Mouse (Mus musculus): ENCODE results near the gene Polr1a. TPM values are rescaled to one million over a fixed set of nuclear protein-coding genes. Genes with fewer than 3 reads are reported as not detected.

Polr1a gene
- polyA plus RNA-seq, 1 experiment from 2014 or later: 13.0 TPM

- Histone ChIP-seq H3K4me2 (no peak overlapping the region), H3K9me3 (replicated peaks) (no peaks in the 10 kb centered on the region), H3K27me3 (no peaks in the 10 kb centered on the region), H3K4me1 (replicated peaks) (peaks cover 15% of the 10 kb centered on the region), H3K27ac (replicated peaks) (no peak overlapping the region), H3K9ac (no peak overlapping the region), H3K36me3 (replicated peaks) (peaks cover 38% of the 10 kb centered on the region), H3K4me3 (replicated peaks) (no peak overlapping the region)
- WGBS (ENCODE audit: insufficient replicate concordance): 36% methylated on average over 4 of the region's 4 CpGs
- ATAC-seq (ENCODE audit: insufficient read depth): no peak
Measured at GRCm38 (mm10) chr6:71981450-71981849, 72.6 kb downstream of the Polr1a start.

GRCm38 (mm10) chr6:71985984-71986383 is 77.1 kb downstream of the Polr1a start:
- whole genome bisulfite sequencing (ENCODE audit: insufficient replicate concordance): 71% methylated on average over 4 of the region's 4 CpGs
- no peaks in the 10 kb centered on the region for H3K9me3 ChIP-seq (replicated peaks)

GRCm38 (mm10) chr6:71987546-71988248 is 78.8 kb downstream of the Polr1a start:
- Histone ChIP-seq H3K27me3 (no peaks in the 10 kb centered on the region), H3K9ac (no peak overlapping the region), H3K4me1 (replicated peaks) (peaks cover 18% of the 10 kb centered on the region), H3K4me3 (replicated peaks) (no peak overlapping the region), H3K4me2 (no peak overlapping the region), H3K36me3 (replicated peaks) (no peaks in the 10 kb centered on the region), H3K9me3 (replicated peaks) (no peaks in the 10 kb centered on the region), H3K27ac (replicated peaks) (no peak overlapping the region)
- no peak for ATAC-seq (ENCODE audit: insufficient read depth)
- 65% methylated on average over 7 of the region's 7 CpGs for WGBS (ENCODE audit: insufficient replicate concordance)

More at GRCm38 (mm10) chr6:71985984-71986383, 77.1 kb downstream of the Polr1a start:
- Histone ChIP-seq H3K27me3 (no peaks in the 10 kb centered on the region), H3K27ac (replicated peaks) (no peak overlapping the region), H3K36me3 (replicated peaks) (peaks cover 5% of the 10 kb centered on the region; the same call in 1 of the 2 replicates), H3K4me3 (replicated peaks) (no peak overlapping the region), H3K4me1 (replicated peaks) (peaks cover 15% of the 10 kb centered on the region; the same call in 1 of the 2 replicates), H3K9ac (no peak overlapping the region), H3K4me2 (no peak overlapping the region)
- no peak for ATAC-seq (ENCODE audit: insufficient read depth)

- Histone ChIP-seq H3K9ac (no peak overlapping the region), H3K36me3 (replicated peaks) (no peaks in the 10 kb centered on the region), H3K27ac (replicated peaks) (no peak overlapping the region), H3K27me3 (no peaks in the 10 kb centered on the region), H3K9me3 (replicated peaks) (no peaks in the 10 kb centered on the region), H3K4me1 (replicated peaks) (peaks cover 18% of the 10 kb centered on the region), H3K4me3 (replicated peaks) (no peak overlapping the region), H3K4me2 (no peak overlapping the region)
- WGBS (ENCODE audit: insufficient replicate concordance): 43% methylated on average over 8 of the region's 8 CpGs
- no peak for ATAC-seq (ENCODE audit: insufficient read depth)
Measured at GRCm38 (mm10) chr6:71989647-71990351, 80.9 kb downstream of the Polr1a start.

GRCm38 (mm10) chr6:71990371-71990837 is 81.6 kb downstream of the Polr1a start:
- Histone ChIP-seq H3K27me3 (no peaks in the 10 kb centered on the region), H3K27ac (replicated peaks) (no peak overlapping the region), H3K4me3 (replicated peaks) (no peak overlapping the region), H3K9me3 (replicated peaks) (no peaks in the 10 kb centered on the region), H3K4me1 (replicated peaks) (peaks cover 18% of the 10 kb centered on the region), H3K4me2 (no peak overlapping the region), H3K36me3 (replicated peaks) (no peaks in the 10 kb centered on the region), H3K9ac (no peak overlapping the region)
- 48% methylated on average over 8 of the region's 8 CpGs for WGBS (ENCODE audit: insufficient replicate concordance)
- no peak for ATAC-seq (ENCODE audit: insufficient read depth)

GRCm38 (mm10) chr6:71991190-71991932 is 82.5 kb downstream of the Polr1a start:
- ATAC-seq (ENCODE audit: insufficient read depth): no peak
- Histone ChIP-seq H3K27ac (replicated peaks) (no peak overlapping the region), H3K9me3 (replicated peaks) (no peaks in the 10 kb centered on the region), H3K4me1 (replicated peaks) (peaks cover 18% of the 10 kb centered on the region), H3K36me3 (replicated peaks) (no peaks in the 10 kb centered on the region), H3K4me2 (no peak overlapping the region), H3K4me3 (replicated peaks) (no peak overlapping the region), H3K9ac (no peak overlapping the region), H3K27me3 (no peaks in the 10 kb centered on the region)
- 63% methylated on average over 8 of the region's 8 CpGs for WGBS (ENCODE audit: insufficient replicate concordance)

- no peaks in the 10 kb centered on the region for H3K9me3 ChIP-seq (replicated peaks)
- H3K4me1 ChIP-seq (replicated peaks): peaks cover 18% of the 10 kb centered on the region
- no peaks in the 10 kb centered on the region for H3K27me3 ChIP-seq
- 41% methylated on average over 2 of the region's 2 CpGs for WGBS (ENCODE audit: insufficient replicate concordance)
- no peak overlapping the region for H3K27ac ChIP-seq (replicated peaks)
- no peak for ATAC-seq (ENCODE audit: insufficient read depth)
- no peaks in the 10 kb centered on the region for H3K36me3 ChIP-seq (replicated peaks)
- H3K4me3 ChIP-seq (replicated peaks): no peak overlapping the region
- no peak overlapping the region for H3K4me2 ChIP-seq
- H3K9ac ChIP-seq: no peak overlapping the region
Measured at GRCm38 (mm10) chr6:71991933-71992325, 83.1 kb downstream of the Polr1a start.

GRCm38 (mm10) chr6:71994004-71994403 is 85.2 kb downstream of the Polr1a start:
- no peak overlapping the region for H3K27ac ChIP-seq (replicated peaks)
- no peaks in the 10 kb centered on the region for H3K9me3 ChIP-seq (replicated peaks)
- no peak for ATAC-seq (ENCODE audit: insufficient read depth)
- no peaks in the 10 kb centered on the region for H3K27me3 ChIP-seq
- H3K4me2 ChIP-seq: no peak overlapping the region
- no peak overlapping the region for H3K4me3 ChIP-seq (replicated peaks)
- H3K36me3 ChIP-seq (replicated peaks): no peaks in the 10 kb centered on the region
- peaks cover 18% of the 10 kb centered on the region for H3K4me1 ChIP-seq (replicated peaks)
- 72% methylated on average over 4 of the region's 4 CpGs for WGBS (ENCODE audit: insufficient replicate concordance)
- H3K9ac ChIP-seq: no peak overlapping the region

GRCm38 (mm10) chr6:71995081-71995480 is 86.2 kb downstream of the Polr1a start:
- no peak overlapping the region for H3K4me3 ChIP-seq (replicated peaks)
- no peaks in the 10 kb centered on the region for H3K27me3 ChIP-seq
- H3K36me3 ChIP-seq (replicated peaks): no peaks in the 10 kb centered on the region
- H3K4me1 ChIP-seq (replicated peaks): peaks cover 11% of the 10 kb centered on the region
- 68% methylated on average over 3 of the region's 3 CpGs for WGBS (ENCODE audit: insufficient replicate concordance)
- ATAC-seq (ENCODE audit: insufficient read depth): no peak
- no peaks in the 10 kb centered on the region for H3K9me3 ChIP-seq (replicated peaks)
- no peak overlapping the region for H3K9ac ChIP-seq
- H3K4me2 ChIP-seq: no peak overlapping the region
- no peak overlapping the region for H3K27ac ChIP-seq (replicated peaks)

- 63% methylated on average over 1 of the region's 1 CpGs for WGBS (ENCODE audit: insufficient replicate concordance)
- ATAC-seq (ENCODE audit: insufficient read depth): no peak
- Histone ChIP-seq H3K36me3 (replicated peaks) (no peaks in the 10 kb centered on the region), H3K4me1 (replicated peaks) (no peaks in the 10 kb centered on the region), H3K4me3 (replicated peaks) (no peak overlapping the region), H3K9me3 (replicated peaks) (no peaks in the 10 kb centered on the region), H3K4me2 (no peak overlapping the region), H3K9ac (no peak overlapping the region), H3K27ac (replicated peaks) (no peak overlapping the region), H3K27me3 (no peaks in the 10 kb centered on the region)
Measured at GRCm38 (mm10) chr6:71997215-71997614, 88.4 kb downstream of the Polr1a start.

GRCm38 (mm10) chr6:71999917-72000512 is 91.2 kb downstream of the Polr1a start:
- Histone ChIP-seq H3K4me1 (replicated peaks) (no peaks in the 10 kb centered on the region), H3K36me3 (replicated peaks) (no peaks in the 10 kb centered on the region), H3K9ac (no peak overlapping the region), H3K9me3 (replicated peaks) (no peaks in the 10 kb centered on the region), H3K4me3 (replicated peaks) (no peak overlapping the region), H3K27me3 (no peaks in the 10 kb centered on the region), H3K27ac (replicated peaks) (no peak overlapping the region), H3K4me2 (no peak overlapping the region)
- WGBS (ENCODE audit: insufficient replicate concordance): 68% methylated on average over 11 of the region's 11 CpGs
- ATAC-seq (ENCODE audit: insufficient read depth): no peak

Data from liver, embryonic 15.5 days (tissue).